Mouse (Mus musculus) stomach, postnatal 0 days (tissue): ENCODE data around the gene Rnf135.

Experiments used
- CTCF ChIP-seq: IDR thresholded peaks from 2 replicates; pipeline ENCODE4 v1.5.1; 2016; ENCODE audit warnings: antibody characterized with exemption, low read depth, mild to moderate bottlenecking, moderate library complexity
- EP300 ChIP-seq: optimal IDR thresholded peaks from 2 replicates; pipeline ENCODE3; 2016; ENCODE audit warnings: antibody characterized with exemption

GRCm38 (mm10) chr11:80142872-80143271, 40.8 kb upstream of the Rnf135 start:
- no peak for TF ChIP-seq EP300
- no peak for TF ChIP-seq CTCF
